Mouse (Mus musculus) megakaryocyte-erythroid progenitor cell, adult 5-6 weeks (primary cell): ENCODE data around the gene Ccdc159. TPM values are rescaled to one million over a fixed set of nuclear protein-coding genes. Genes with fewer than 3 reads are reported as not detected.

Source experiments
- ATAC-seq: replicated peaks from 2 replicates; pipeline ENCODE4 v1.8.0; 2016; ENCODE audit warnings: mild to moderate bottlenecking, inconsistent platforms; ENCODE audit not compliant: severe bottlenecking, poor library complexity, low FRiP score, low TSS enrichment
- total RNA-seq, 2 experiments: library from RNA; stranded (forward) in 1 of 2; stranded (reverse) in 1 of 2; fragments of 200-1000, 215-1000 nt in 1 of 2; fragments of >200 nt in 1 of 2; fragmentation: Nextera tagmentation in 1 of 2; gene quantifications; 2 replicates each; pipeline ENCODE4 v1.2.3; 2014 to 2017

The Ccdc159 gene
- total RNA-seq (2014; fragmentation: Nextera tagmentation): not detected in 2 replicates
- 0.46 TPM in 1 of 2 replicates, not detected in the other for total RNA-seq (2017)

- ATAC-seq: peak; percentile 76
Observed at GRCm38 (mm10) chr9:21927208-21927753, at the start of gene Ccdc159, which contains the start of gene Tmem205. Gene Ccdc159 (plus strand): TSS chr9:21927471. Gene Tmem205 (minus strand): TSS chr9:21927556.

DNA sequence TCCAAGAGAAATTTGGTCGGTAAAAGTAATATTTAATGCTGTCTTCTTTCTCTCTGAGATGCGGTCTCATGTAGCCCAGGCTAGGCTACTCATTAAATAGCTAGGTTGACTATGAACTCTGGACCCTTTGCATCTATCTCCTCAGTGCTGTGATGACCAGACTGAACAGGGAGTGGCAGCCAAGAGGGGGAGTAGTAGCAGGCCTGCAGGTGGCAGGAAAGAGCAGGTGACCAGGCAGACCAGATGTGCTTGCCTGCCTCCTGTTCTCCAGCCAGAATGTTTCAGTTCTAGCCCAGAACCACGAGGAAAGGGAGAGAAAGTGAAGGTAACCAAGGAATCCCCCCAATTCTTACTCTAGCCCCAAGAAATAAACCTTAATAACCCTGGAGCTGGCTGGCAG is 38.0 kb upstream of the Ccdc159 start:
- no peak for ATAC-seq

- peak; percentile 97 for ATAC-seq
Observed at GRCm38 (mm10) chr9:21901223-21901820, 25.9 kb upstream of the Ccdc159 start.

- ATAC-seq: no peak
Observed at GRCm38 (mm10) chr9:21904031-21904430, 23.2 kb upstream of the Ccdc159 start.

DNA sequence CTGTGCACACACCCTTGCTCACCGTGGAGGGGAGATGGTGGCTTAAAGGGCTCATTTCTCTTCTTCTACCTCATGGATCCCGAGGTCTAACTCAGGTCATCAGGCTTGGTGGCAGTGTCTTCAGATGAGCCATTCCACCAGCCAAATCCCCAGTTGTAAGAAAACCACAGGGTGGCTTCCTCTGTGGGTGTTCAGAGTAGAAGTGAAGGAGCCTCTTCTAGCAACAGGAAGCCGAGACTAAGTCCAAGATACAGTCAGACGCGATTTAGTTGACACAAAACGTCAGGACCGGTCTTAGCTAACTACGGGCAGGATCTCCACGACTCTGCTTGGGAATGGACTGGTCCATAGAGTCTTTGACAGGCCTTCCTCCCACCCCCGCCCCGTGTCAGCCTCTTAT is 19.1 kb upstream of the Ccdc159 start:
- ATAC-seq: no peak

GRCm38 (mm10) chr9:21909474-21910223 is 17.6 kb upstream of the Ccdc159 start:
- no peak for ATAC-seq

DNA sequence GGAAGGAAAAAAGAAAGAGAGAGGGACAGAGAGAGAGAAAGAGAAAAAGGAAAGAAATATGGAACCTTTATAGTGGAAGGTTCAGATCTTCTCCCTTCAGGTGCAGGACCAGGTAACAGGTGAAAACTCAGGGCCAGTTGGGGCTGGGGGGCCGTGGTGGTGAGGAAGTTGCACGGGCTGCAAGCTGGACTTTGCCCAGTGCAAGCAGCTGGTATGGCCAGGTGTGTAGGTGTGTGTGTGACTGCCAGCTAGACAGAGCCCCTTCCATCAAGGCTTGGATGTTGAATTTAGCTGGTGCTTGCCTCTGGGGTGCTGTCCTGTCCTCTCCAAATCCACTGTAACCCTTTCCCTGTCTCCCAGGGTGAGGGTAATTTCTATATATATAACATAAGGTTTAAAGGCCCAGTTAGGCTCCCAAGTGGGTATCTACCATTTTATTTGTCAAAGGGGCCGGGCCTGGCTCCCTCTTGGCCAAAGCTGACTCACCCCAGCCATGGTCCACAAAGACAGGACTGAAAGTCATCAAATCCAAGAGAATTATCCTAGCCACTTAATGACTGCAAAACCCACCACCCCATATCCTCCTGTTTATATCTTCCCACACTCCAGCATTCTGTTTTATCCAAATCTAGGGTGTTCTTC is 10.3 kb upstream of the Ccdc159 start:
- ATAC-seq: no peak

- peak; percentile 18; the same call in 1 of the 2 replicates for ATAC-seq
Observed at GRCm38 (mm10) chr9:21917493-21918034, 9.7 kb upstream of the Ccdc159 start.

DNA sequence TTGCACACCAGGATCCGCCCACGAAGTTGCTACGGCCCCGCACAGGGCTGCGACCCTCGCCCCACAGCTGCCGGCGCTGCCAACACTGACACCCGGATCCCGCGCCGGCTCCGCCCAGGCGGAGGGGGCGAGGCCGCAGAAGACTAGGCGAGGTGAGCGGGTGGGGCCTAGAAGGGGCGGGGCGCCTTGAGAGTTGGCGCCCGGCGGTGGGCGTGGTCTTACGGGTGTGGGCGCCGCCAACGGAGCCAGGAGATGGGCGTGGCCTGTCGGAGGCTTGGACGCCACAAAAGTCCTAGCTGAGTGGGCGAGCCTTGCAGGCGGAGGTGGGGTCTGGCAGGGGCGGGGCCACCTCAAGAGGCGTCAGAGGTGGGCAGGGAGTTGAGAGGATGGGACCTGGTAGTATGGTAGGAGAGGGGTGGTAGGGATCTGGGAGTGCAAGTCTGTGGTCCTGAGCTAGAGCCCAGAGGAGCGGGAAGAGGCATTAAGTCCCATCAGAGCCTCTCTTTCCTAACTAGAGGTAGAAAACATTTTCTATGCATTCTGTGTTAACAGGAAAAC is 9.2 kb upstream of the Ccdc159 start, which contains the start of gene Rab3d:
Gene Rab3d, minus strand, starts transcription at position 158 of the 558 bp plus-strand sequence.
- peak; percentile 96 for ATAC-seq

- ATAC-seq: no peak
Observed at GRCm38 (mm10) chr9:21918692-21919384, 8.4 kb upstream of the Ccdc159 start.

DNA sequence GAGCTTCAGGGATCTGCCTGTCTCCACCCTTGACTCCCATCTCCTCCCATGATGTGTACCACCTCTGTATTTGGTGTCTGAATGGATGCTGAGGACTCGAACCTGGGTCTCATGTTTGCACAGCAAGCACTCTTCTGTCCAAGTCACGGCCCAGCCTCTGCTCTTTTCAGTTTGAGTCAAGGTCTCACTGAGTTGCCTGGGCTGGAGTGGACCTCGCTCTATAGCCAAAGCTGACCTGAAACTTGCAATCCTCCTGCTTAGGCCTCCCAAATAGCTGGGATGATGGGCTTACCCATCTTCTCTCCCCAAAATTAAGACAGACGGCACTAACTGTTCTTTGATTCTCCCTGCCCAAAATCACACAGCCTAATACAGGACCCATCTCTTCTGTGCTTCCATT is 4.2 kb upstream of the Ccdc159 start:
- no peak for ATAC-seq

DNA sequence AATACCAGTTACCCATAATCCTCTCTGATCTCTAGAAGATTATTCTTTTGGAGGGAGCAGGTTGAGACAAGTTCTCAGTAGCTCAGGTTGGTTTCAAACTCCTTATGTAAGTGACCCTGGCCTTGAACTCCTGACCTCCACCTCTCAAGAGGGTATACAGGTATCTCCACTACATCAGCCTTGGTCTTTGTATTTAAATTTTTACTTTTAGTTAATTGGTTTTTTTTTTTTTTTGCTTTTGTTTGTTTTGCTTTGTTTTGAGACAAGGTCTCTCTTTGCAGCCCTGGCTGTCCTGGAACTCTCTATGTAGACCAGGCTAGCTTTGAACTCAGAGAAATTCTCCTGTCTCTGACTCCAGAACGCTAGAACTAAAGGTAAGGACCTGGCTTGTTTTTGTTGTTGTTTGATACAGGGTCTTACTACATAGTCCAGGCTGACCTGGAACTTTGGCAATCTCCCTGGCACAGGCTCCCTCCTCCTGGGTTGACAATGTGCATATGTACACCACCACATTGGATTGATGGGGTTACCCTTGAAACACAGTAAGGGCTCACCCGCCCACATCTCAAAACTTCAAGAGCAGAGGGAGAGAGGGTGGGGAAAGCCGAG is 3.7 kb upstream of the Ccdc159 start:
- ATAC-seq: no peak

DNA sequence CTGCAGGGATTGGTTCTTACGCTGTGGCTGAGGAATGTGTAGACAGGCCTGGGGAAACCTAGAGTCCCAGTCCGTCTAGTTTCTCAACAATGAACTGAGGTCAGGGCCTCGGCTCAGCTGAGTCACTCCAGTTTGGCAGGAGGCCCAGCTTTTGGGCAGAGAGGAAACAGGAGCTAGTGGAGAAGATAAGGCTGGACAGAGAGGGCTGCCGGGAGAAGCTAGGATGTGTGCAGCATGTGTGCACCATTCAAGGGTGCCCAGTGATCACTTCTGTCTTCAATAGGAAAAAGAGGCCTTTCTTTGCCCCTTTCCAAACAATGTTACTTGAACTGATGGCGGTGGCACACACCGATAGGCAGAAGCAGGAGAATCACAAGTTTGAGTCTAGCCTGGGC is 3.2 kb upstream of the Ccdc159 start:
- ATAC-seq: peak; percentile 87

DNA sequence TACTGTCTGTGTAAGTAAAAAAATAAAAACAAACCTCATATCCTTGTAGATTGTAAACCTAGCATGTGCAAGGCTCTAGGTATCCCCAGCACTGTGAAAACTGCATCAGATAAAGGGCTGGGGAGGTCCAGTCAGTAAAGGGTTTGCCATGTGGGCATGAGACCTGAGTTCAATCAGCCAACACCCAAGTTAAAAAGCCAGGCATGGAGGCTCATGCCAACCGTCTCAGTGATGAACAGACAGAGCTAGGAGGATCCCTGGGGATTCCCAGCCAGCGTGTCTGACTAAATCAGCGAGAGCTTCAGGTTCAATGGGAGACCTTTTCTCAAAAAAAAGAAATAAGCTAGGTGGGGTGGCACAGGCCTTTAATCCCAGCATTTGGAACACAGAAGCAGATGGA is 2.2 kb upstream of the Ccdc159 start:
- no peak for ATAC-seq

DNA sequence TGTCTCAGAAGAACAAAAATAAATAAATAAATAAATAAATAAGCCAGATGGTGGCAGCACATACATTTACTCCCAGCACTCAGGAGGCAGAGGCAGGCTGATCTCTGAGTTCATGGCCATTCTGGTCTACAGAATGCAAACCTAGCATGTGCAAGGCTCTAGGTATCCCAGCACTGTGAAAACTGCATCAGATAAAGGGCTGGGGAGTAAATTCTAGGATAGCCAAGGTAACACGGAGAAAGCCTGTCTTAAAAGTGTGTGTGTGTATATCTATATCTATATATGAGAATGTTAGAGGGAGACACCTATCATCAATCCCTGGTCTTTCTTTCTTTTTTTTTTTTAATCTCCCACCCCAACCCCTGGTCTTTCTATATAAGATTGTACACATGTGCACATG is 1.8 kb upstream of the Ccdc159 start:
- ATAC-seq: no peak

GRCm38 (mm10) chr9:21926155-21926554 is 1.1 kb upstream of the Ccdc159 start:
- no peak for ATAC-seq

DNA sequence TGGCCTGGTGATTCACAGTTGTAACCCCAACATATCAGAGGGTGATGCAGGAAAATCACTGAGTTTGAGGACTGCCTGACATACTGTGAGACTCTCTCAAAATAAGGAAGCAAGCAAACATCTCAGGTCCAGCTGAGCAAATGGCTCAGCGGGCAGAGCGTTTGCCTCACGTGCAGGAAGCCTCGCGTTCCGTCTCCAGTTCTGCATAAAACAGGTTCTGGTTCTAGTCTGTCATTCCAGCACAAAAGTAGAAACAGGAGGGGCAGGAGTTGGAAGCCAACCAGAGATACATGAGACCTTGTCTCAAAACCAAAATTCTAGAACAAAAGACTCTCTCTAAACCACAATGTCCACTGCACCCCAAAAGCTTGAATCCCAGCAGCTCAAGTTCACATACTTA is 487 bp upstream of the Ccdc159 start:
- no peak for ATAC-seq

- no peak for ATAC-seq
Observed at GRCm38 (mm10) chr9:21929208-21929607, 1.9 kb downstream of the Ccdc159 start.

DNA sequence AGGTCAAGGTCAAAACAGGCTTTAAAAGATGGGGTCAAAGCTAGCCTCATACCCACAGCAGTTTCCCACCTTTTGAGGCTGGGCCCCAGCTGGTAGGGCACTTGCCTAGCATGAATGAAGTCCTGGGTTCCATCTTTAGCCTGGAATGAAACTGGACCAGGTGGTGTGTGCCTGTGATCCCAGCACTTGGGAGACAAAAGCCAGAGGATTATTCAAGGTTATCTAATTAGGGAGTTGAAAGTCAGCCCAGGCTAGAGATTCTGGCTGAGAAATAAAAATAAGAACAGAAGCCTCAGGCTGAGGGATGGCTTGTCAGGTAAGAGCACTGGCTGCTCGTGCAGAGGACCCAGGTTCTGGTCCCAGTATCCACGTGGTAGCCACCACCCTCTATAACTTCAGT is 4.7 kb downstream of the Ccdc159 start:
- no peak for ATAC-seq
